Mouse (Mus musculus) left cerebral cortex, postnatal 10 days (tissue): ENCODE data around the gene Usp21. TPM values are rescaled to one million over a fixed set of nuclear protein-coding genes. Genes with fewer than 3 reads are reported as not detected.

Experiments used
- DNase-seq, 2 experiments: peaks; one replicate each; pipeline ENCODE4 v3.0.0; 2021 to 2022; ENCODE audit warnings: low spot score in 2 of 2, mixed read lengths in 1 of 2; ENCODE audit errors: extremely low spot score in 1 of 2
- intact Hi-C: fragments of 180-260 bp; cut with DNase I; formaldehyde crosslinking; loops from one replicate; pipeline ENCODE4 v1.15.1; 2025
- total RNA-seq, 2 experiments: library from RNA; stranded (reverse); gene quantifications; 2 replicates each; pipeline ENCODE4 v1.2.3; 2021

The Usp21 gene
- total RNA-seq, 2 experiments from 2014 or later: 51.5 to 53.4 TPM

DNA sequence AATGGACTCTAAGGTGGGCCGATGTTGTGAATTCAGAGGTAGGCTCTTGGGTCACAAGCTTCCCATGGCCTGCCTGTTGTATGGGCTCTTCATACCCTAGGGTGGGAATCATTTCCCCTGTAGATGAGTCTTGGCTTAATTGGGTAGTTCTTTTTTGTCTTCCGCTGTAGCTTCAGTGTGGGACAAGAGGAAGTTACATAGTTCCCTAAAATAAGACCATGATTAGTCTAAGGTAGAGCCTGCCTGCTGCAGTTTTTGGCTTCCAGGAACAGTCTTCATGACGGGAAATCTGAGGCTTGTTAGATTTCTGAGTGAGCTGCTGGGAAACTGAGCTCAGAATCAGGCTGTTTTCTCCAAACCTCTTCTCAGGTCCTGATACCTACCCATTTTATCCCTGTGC lies 15.7 kb downstream of the Usp21 start:
- intact Hi-C loops: no loop called here
- DNase-seq: no peak

DNA sequence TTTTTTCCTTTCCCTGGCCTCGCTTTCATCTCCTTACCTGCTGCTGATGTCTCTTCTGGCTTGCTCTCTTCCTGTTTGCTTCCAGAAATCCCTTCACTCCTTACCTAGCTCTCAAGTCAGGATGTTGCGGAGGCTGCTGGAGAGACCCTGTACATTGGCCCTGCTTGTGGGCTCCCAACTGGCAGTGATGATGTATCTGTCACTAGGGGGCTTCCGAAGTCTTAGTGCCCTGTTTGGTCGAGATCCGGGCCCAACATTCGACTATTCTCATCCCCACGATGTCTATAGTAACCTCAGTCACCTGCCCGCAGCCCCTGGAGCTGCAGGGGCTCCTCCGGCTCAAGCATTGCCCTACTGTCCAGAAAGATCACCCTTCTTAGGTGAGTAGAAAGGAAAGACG lies 16.2 kb downstream of the Usp21 start:
- intact Hi-C loops: no loop called here
- no peak for DNase-seq

DNA sequence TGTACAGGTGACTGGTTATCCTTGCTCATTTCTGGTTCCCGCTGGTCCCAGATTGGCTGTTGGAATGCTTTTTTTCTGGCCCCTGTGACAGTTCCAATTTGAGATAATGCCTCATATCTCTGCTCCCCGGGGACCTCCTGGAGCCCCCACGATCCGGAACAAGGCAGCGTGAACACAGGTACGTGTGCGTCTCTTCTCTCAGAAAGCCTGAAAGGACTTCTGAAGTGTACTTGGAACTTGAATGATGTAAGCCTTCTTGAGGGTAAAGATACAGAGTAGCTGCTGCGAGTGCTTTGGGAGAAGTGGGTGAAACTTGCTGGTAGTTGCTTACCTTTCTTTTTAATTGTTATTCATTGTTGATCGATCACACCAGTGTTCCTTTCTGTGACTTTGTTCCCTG lies 16.6 kb downstream of the Usp21 start:
- DNase-seq: no peak
- intact Hi-C loops: no loop called here

DNA sequence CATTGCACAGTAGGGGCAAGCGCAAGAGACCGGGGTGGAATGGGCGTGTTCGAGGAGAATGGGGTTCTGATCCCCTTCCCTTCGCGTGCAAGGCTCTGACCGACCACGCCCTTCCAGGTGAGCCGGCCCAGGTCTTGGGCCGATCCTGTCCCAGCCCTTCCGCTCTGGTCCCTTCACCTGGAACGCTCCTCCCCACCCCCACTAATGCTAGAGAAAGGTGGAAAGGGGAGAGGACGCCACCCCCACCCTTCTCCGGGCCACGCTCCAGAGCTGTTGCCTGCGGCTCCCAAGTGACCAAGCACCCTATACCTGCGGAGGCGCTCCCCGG lies 17.3 kb downstream of the Usp21 start:
- peak in 1 of 2 experiments; percentile 56 for DNase-seq
- intact Hi-C loops: no loop called here

DNA sequence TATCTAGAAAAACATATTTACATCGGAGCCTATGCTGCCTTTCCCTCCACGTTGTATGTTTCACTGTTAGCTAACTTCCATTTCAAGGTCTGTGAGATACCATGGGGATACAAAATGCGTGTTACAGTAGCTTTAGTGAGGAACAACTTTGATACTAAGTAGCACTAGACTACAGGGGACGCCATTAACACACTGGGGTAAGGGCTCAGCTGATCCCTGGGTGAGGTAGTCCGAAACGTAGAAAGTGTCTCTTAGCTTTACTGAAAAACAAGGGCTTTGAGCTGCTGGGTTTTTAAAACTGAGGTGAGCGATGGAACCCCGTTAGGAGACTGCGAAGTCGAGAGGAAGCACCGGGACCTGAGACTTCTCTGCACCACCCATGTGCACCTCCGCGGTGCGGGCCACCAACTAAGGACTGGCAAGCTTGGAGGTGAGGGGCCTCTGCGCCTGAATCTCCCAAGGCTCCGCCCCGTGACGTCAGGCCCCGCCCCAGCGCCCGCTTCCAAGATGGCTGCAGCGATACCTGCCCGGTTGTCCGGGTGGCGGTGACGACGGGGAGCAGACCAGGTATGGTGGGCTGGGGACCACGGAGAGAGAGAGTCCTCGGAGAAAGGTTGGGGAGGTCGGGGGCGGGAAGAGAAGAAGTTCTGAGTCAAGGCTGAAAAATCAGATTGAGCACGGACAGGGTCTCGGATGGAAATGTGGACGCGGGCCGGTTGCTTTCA lies 17.8 kb downstream of the Usp21 start, which contains the start of gene B4galt3:
Gene B4galt3, plus strand, starts transcription at position 481 of the 725 bp plus-strand sequence.
- intact Hi-C loops: no loop called here

DNA sequence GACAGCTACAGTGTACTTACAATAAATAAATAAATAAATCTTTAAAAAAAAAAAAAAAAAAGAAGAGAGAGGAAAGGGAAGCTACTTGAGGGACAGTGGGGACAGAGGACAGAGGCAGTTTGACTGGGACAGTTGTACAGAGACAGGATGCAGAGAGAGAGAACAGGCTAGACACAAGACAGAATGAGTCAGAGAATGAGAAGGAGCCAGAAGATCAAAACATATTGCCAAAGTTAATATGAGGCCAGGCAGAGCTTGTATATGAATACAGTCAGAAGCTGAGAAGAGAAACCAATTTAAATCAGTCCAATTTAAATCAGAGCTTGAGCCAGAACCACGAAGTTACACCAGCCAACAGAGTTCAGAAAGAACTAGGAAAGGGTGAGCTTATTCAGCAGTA lies 19.4 kb downstream of the Usp21 start:
- DNase-seq: no peak
- intact Hi-C loops: no loop called here

More for the DNA sequence above, 17.8 kb downstream of the Usp21 start, which contains the start of gene B4galt3:
- DNase-seq: peak; percentile 91 to 95

DNA sequence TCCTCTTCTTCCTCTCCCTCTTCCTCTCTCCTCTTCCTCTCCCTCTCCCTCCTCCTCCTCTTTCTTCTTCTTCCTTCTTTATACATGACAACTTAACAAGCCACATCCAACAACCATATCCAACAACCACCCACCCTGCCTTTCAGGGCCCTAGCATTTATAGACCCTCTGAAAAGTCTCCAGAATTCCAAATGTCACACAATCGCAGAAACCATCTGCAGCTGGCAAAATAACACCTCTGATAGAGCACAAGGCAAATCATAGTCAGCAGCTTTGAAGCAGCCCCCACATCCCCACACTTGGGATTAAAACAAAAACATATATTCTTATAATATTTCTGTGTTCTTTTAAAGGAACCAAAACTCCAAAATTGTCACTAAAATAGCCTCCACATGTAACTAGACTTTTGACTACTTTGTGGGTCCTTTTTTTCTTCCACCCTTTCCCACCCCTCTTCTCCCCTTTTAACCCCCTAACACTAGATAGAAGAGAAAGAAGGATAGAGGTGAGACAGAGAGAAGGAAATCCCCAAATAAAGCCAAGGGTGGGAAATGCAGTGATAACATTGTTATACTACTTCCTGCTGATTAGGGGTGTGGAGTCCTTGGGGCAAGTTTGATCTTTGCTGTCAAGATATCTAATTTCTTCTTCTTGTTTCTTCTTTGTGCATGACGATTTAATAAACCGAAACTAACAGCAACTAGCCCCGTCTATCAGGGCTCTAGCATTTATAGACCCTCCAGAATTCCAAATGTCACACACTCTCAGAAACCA lies 21.6 kb downstream of the Usp21 start:
- no peak for DNase-seq
- intact Hi-C loops: no loop called here

DNA sequence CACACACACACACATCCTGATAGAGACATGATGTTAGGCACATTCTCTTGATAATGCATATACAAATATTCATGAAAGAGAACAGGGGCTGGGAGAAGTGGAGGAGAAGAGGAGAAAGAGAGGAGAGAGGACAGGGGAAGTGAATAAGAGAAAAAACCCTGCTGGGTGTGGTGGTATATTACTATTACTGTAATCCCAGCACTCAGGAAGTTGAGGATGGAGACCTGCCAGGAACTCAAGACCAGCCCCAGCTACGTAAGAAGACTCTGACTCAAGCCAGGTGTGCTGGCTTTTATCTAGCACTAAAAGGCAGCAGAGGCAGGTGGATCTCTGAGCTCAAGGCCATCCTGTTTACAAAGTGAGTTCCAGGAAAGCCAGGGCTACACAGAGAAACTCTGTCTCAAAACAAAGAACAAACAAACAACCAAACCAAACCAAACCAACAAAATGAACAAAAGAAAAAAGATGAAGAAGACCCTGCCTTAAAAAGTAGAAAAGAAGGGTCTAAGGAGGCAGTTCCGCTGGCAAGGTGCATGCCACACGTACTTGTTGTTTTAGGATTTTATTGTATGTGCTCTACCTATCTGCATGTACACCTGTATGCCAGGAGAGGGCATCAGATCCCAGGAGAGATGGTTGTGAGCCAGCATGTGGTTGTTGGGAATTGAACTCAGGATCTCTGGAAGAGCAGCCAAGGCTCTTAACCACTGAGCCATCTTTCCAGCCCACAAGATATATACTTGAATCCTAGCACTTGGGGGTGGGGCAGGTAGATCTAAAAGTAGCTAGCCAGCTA lies 23.9 kb downstream of the Usp21 start:
- no peak for DNase-seq
- intact Hi-C loops: no loop called here

DNA sequence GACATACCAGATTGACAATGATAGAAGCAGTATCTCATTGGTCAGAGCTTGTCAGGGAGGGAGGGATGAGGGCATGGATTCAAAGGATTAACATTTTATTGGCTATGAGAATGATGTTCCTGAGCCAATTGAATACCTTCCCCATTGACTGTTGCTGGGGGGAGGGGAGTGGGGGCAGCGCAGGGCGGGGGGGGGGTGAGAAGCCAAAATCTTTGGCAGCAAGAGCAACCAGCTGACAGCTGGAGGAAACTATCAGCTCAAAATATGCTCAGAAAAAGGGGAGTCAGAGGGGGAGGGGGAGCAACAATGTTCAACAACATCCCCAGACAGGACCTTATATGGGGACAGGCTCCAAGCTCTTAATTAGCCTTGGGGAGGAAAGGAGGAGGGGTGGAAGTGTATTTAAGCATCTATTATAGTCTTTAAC lies 24.6 kb downstream of the Usp21 start:
- DNase-seq: peak in 1 of 2 experiments; percentile 73
- intact Hi-C loops: no loop called here

DNA sequence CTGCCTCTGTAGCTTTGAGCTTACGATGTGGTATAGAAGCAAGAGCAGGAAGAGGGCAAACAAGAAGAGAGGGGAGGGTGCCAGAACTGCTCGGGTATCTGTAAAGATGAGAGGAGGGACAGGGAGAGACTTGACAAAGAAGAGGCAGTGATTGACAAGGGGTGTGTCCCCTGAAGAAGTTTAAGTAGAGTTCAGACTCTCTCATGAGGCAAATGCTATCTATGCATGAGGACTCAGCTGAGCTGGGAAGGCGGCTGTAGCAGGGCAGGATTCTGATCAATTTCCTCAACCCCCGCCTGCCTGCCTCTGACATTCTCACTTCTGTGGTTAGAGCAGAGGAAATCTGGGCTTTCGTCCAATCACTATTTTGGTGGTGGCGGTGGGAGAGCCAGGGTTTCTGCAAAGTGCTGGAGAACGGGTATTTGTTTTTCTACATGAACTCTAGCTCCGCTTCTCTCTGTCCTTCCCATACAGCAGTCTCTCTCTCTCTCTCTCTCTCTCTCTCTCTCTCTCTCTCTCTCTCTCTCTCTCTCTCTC lies 25.1 kb downstream of the Usp21 start:
- intact Hi-C loops: no loop called here
- DNase-seq: peak; percentile 84 to 89

DNA sequence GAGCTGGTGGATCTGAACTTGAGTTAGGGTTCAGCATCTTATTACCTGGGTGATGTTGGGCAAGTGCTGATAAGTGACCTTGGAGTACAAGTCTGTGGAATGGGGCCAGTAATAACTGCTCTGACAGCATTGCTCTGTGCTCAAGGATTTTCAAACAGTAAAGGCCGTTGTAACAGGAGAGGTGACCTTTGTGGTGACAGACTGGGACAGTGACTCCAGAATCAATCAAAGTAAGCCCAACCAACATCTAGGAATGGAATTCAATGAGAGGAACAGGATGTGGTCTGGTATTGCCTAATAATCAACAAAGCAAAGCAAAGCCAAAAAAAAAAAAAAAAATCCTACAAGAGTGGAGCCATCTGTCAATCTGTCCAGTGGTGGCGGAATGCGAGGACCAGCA lies 27.5 kb downstream of the Usp21 start:
- intact Hi-C loops: no loop called here
- no peak for DNase-seq

DNA sequence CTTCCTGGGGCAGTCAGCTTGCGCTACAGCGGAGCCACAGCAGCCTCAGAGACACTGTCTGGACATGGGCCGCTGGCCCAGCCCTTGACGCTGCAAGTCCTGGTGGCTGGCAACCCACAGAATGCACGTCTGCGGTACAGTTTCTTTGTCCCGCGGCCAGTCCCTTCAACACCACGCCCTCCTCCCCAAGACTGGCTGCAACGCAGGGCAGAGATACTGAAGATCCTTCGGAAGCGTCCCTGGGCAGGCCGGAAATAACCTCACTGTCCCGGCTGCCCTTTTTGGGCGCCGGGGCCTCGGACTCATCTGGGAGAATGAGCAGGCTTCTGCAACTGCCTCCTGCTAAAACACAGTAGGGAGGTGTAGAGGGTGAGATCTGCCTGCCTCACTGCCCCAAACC lies 28.9 kb downstream of the Usp21 start:
- intact Hi-C loops: loop anchor here (10.0 kb wide), 1 partner anchor 364 kb away; no protein-coding TSS in a partner anchor
- no peak for DNase-seq

DNA sequence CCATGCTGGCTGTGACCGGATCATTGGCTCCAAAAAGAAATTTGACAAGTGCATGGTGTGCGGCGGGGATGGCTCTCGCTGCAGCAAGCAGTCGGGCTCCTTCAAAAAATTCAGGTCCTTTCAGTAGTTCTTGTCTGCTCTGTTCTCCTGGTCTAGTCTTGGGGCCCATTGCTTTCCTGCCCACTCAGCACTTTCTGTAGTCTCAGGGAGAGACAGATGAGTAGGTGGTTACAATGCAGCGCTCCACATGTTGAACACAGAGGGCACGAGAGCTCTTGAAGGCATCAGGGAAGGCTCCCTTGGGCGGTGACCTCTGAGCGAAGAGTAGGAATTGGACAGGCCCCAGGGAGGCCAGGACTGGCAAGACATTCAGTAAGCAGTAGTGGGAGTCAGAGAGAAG lies 30.0 kb downstream of the Usp21 start:
- intact Hi-C loops: loop anchor here (10.0 kb wide), 1 partner anchor 363 kb away; no protein-coding TSS in a partner anchor

DNA sequence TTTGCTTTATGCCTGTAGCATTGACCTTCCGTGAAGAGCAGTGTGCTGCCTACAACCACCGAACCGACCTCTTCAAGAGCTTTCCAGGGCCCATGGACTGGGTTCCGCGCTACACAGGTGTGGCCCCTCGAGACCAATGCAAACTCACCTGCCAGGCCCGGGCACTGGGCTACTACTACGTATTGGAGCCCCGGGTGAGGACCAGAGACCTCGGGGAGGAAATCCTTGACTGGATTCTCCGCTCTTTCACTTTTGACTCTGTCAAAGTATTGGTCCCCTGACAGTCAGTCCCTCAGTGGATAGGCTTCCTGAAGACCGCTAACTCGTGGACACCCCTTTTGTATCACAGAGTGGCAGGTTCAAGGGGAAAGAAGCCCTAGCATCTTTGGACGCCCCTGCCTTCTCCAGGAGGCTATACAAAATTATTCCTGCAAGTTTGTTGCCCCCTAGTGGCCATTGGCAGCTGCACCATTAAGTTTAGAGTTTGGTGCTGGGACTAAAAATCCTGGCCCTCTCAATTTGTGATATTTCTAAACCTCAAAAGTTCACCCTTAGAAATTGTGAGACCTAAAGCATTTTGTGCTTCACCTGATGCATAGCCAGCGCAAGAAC lies 30.7 kb downstream of the Usp21 start:
- DNase-seq: peak in 1 of 2 experiments; percentile 72
- intact Hi-C loops: loop anchor here (10.0 kb wide), 1 partner anchor 362 kb away; no protein-coding TSS in a partner anchor

More for the DNA sequence above, 30.0 kb downstream of the Usp21 start:
- DNase-seq: no peak

DNA sequence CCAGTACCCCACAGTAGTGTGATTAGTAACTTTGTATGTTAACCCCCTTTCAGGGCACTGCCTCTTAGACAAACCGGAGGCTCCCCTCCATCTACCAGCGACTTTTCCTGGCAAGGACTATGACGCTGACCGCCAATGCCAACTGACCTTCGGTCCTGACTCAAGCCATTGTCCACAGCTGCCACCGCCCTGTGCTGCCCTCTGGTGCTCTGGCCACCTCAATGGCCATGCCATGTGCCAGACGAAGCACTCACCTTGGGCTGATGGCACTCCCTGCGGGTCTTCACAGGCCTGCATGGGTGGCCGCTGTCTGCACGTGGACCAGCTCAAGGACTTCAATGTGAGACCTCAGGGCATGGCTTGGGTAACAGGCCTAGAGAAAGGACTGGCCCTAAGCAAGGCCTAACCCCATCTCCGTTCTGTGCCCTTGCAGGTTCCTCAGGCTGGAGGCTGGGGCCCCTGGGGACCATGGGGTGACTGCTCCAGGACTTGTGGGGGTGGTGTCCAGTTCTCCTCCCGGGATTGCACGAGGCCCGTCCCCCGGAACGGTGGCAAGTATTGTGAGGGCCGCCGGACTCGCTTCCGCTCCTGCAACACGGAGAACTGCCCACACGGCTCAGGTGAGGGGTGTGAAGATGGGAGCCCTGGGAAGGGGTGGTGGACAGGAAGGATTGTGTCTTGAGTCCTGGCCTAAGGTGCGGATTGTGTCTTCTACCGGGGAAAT lies 31.5 kb downstream of the Usp21 start:
- intact Hi-C loops: loop anchor here (10.0 kb wide), 1 partner anchor 361 kb away; no protein-coding TSS in a partner anchor
- DNase-seq: no peak

DNA sequence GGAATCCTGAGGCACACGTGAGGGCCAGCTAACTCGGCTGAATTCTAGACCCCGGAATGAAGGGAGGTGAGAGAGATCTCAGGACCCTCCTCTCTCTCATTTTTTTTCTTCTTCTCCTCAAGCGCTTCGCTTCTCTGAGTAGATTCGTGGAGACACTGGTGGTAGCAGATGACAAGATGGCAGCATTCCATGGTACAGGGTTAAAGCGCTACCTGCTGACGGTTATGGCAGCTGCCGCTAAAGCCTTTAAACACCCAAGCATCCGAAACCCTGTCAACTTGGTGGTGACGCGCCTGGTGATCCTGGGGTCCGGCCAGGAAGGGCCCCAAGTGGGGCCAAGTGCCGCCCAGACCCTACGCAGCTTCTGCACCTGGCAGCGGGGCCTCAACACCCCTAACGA lies 35.4 kb downstream of the Usp21 start:
- intact Hi-C loops: loop anchor here (5.0 to 10.0 kb wide), 2 partner anchors 140 to 358 kb away; partner anchors contain the start of gene Cfap126
- DNase-seq: no peak

DNA sequence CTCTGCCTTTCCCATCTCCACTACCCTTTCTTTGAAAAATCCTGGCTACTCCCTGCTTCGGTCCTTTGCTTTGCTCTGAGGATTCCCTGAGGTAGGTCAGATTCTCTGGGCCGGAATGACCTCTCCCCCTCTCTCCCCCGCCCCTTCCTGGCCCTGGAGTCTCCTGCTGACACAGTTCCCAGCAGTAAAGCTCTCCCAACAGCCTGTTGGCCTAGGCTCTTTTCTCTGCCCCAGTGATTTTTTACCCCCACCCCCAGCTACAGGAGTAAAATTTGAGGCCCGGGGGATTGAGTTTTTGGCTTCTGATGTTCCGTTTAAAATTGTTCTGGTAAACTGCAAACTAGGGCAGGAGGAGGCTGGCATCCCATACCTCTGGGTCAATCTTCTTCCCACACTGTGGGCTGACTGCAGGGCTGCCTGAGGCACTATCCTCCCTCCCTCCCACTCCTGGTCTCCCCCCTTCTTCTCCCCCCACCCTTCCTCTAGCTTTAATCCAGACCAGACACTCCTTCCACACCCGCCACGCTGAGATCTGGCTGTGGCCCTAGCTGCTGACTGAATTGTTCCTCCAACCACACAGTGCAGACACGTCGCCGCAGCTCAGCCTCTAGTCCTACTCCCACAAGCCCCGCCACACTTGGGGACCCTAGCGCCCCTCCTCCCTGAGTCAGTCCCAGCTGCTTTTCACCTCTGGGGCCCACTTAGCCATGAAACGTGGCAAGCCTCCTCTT lies 36.0 kb downstream of the Usp21 start:
- intact Hi-C loops: loop anchor here (5.0 to 10.0 kb wide), 2 partner anchors 139 to 357 kb away; partner anchors contain the start of gene Cfap126
- peak in 1 of 2 experiments; percentile 61 for DNase-seq
